Mouse (Mus musculus) right cerebral cortex, adult 18-20 months (tissue): ENCODE measurements at regions not wholly inside any gene's neighbourhood (a gene's known extent, or its start where the extent isn't known, plus 50 kb on each side); places are given as distances from the start of the nearest gene placed in this dataset.

Experiments
- DNase-seq: peaks from one replicate; pipeline ENCODE4 v3.0.0; 2022; ENCODE audit warnings: mixed read lengths

DNA sequence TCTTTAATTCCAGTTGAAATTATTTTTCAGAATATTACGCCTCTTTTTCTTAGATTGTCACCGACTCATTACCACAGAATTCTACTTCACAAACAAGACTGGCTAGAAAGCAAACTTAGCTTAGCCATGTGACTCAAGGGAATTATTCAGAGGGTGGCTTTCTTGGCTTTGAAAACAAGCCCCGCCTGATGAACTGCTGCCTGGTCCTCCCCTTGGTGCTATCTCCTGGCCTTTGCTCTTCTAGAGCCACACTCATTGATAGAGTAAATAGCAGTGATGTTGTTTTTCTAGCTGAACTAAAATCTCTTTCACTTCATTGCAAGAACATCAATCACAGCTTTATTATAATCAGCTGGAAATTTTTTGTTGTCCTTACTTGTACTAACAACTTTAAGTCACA lies 713.0 kb upstream of the Cited2 start:
- no peak for DNase-seq

DNA sequence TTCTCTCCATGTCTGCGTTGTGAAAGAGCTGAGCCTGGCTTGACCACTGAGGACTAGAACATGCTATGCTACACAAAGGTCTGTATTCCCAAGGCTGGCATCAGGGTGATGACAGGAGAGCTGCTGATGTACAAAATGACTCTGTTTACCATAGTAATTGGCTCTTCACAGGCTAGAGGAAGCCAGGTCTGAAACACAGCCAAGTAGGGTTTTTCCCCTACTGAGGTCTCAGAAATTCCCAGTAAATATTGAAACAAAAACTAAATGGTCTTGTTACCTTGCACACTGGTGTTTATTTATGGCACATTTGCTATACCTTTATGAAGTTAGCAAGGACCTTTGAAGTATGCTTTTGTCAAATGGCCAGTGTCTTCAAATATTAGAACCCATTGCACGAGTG lies 711.1 kb upstream of the Cited2 start:
- no peak for DNase-seq

- no peak for DNase-seq
Observed at GRCm38 (mm10) chr10:17012541-17012975, 710.5 kb upstream of the Cited2 start.

DNA sequence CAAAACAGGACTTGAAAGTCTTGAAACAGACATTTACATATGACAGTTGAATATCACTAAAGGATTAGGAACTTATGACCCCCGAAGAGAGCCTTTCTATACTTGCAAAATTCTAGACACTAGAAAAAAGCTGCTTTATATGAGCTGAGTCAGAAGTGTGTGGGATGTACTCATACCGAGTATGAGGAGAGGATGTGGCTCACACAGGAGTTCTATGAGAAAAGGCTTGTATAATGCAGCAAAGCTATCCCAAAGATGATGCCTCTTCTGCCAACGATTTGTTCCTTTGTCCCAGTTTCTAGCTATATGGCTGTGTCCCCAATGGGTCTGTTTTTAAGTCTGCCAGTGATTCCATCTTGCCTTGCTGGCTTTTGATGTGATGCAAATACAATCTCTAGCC lies 708.2 kb upstream of the Cited2 start:
- DNase-seq, result peak; percentile 54

DNA sequence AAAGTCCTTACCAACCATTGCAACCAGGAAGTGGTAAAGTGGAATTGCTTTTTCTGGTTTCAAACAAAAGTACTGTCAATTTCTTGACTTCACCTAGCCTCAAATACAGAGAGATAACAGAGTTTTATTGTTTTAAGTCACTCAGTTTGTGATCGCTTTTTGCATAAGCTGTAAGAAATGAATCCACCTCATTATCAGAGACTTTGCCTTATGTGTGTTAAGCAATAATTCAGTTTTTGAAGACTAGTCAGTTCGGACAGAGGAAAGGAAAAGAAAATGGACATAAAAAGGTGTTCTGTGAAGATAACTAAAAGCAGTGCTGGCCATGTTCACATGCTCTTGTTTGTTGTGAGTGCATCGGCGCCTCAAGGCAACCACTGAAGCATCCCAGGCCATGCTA lies 706.2 kb upstream of the Cited2 start:
- no peak for DNase-seq

- DNase-seq, result no peak
Observed at GRCm38 (mm10) chr10:17022216-17023158, 700.5 kb upstream of the Cited2 start.

- peak; percentile 39 for DNase-seq
Observed at GRCm38 (mm10) chr10:17023571-17024293, 699.3 kb upstream of the Cited2 start.

- DNase-seq, result no peak
Observed at GRCm38 (mm10) chr10:17024294-17024665, 698.7 kb upstream of the Cited2 start.

- DNase-seq, result peak; percentile 10
Observed at GRCm38 (mm10) chr10:17034892-17035775, 687.9 kb upstream of the Cited2 start.

- no peak for DNase-seq
Observed at GRCm38 (mm10) chr10:17038259-17039043, 684.6 kb upstream of the Cited2 start.

- DNase-seq, result no peak
Observed at GRCm38 (mm10) chr10:17042090-17042489, 680.9 kb upstream of the Cited2 start.

GRCm38 (mm10) chr10:17042973-17043372 lies 680.0 kb upstream of the Cited2 start:
- DNase-seq, result no peak

DNA sequence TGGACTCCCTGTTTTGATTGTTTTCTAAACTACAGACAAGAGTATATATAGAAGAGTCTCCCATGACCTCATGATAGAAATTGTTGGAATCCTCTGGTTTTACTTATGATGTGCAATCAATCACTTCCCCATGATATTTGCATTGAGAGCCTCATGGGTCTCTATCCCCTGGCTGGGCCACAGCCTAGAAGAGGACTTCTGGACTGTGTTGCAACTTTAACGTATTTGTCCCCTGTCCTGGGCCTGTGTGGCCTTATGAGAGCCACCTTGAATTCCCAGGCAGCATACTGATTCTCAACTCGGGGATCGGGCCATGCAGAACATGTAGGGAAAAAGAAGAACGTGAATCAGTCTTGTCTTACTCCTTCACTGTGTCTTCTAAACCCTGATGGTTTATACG lies 676.3 kb upstream of the Cited2 start:
- no peak for DNase-seq

DNA sequence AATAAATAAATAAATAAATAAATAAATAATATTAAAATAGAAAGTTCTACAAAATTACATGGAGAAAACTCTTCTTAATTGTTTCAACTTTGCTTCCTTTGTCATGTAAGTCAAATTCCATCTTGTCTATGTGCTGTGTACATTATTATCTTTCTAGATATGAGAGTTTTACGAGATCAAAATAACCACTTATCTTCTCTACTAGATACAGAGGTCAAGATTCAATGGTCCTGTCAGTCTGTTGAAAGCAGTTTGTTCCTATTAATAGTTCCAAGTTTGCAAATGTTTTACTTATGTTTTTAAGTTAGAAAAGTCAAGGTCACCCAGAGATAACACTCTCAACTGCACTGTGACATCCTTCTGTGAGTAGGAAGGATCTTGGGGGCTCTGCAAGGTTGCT lies 650.1 kb upstream of the Cited2 start:
- no peak for DNase-seq

- DNase-seq, result no peak
Observed at GRCm38 (mm10) chr10:17074013-17074401, 649.0 kb upstream of the Cited2 start.

- no peak for DNase-seq
Observed at GRCm38 (mm10) chr10:17074402-17075027, 648.5 kb upstream of the Cited2 start.

DNA sequence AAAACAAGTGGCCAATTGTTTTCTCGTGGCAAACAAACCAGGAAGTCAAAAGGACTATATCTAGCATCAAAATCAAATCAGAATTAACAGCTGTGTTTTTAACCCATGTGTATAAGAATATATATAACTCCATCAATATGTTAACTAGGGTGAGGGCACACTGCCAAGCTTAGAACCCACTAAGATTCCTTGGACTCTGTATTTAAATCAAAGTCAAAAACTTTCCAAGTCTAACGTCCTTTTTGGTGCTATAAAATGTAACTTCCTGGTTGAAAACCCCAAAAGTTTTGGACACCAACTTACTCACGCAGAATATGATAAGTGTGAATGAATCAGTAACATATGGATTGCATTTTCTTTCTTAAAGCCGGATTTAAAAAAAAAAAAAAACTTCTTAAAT lies 647.9 kb upstream of the Cited2 start:
- DNase-seq, result peak; percentile 4

DNA sequence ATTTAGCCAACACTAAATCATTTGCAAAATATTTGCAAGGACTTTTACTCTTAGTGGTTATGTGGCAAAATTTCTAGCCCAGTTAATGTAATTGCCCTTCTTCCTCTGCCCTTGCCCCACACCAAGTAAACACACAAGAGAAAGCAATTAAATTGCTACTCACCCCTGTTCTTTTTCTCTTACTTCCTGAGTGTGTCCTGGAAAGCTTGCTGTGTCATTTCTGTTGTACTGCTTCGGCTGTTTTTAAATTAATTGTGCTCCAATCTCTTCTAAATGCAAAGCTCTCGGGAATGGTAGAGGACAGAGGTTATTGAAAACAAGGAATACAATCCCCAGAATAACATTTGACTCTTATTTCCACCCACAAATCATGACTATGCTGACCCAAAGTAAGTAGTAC lies 647.4 kb upstream of the Cited2 start:
- no peak for DNase-seq

DNA sequence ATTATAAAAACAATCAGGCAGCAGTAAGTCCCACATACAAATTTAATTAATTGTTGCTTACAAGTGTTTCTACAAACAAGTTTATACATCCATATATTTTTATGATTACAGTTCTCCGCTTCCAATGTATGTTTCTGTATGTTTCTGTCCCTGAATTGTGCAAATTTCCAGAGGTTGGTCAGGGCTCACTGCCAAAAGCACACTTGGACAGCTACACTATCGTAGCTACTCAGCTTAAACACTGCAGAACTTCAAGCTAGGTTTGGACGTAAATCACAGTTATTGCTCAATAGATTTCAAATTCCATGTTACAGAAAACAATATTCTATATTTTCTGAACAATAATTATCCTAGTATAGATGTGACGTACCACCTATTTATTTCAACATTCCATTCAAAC lies 646.8 kb upstream of the Cited2 start:
- DNase-seq, result no peak

DNA sequence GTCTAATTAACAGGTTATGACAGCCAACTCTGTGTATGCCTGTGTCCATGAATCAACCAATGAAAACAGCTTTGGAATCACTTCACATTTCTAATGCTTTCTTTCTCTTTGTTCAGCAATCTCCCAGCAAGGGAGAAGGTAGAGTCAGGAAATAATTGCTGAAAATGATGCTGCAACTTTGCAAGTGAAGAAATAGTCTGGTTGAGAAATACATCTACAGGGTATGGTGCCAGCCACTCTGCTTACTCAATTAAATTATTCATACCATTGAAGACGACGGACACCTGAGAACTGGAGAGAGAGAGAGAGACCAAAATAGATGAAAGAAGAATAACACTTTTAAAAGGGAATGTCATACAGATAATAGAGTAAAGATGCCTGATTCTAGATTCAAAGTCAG lies 645.4 kb upstream of the Cited2 start:
- DNase-seq, result no peak

DNA sequence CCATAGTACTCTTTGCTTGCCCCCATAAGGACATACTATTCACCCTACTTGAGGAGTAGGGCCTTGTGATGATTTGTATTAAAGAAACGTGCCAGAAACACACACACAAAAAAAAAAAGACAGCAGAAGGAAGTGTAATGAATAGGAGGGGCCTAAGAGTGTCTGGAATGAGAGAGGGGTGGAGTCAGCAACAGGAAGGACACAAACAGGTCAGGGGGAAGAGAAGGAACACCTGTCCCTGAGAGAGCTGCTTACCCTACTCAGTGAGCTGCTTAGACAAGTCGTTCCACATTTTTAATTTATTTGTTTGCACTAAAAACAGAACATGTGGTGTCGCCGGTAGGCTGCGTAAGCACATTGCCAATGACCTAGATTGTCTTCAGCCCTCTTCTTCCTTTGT lies 642.2 kb upstream of the Cited2 start:
- no peak for DNase-seq

DNA sequence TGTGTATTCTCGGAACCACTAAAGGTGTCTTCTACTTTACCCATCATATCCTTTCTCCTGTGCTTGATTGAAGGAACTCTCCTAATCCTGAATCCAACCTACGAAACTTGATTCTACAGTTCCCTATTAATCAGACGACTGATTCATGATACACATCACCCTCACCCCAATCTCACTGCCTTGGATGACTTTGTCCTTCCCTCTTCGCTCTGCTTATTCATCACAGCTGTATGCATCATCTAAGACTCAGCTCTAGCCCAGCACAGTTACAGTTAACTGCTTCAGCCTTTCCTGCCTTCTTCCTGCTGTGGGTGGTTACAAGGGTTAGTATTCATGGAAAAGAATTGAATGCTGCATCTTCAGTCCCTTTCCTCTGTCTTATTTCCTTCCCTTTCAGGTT lies 640.1 kb upstream of the Cited2 start:
- DNase-seq, result no peak
